Mouse (Mus musculus) yolk sac, embryonic 10.5 days (tissue): Measurements from ENCODE around the gene Cracr2b.

Experiments used
- DNase-seq: peaks from one replicate; pipeline ENCODE4 v3.0.0-alpha.2; 2017; ENCODE audit warnings: low spot score

The Cracr2b gene

DNA sequence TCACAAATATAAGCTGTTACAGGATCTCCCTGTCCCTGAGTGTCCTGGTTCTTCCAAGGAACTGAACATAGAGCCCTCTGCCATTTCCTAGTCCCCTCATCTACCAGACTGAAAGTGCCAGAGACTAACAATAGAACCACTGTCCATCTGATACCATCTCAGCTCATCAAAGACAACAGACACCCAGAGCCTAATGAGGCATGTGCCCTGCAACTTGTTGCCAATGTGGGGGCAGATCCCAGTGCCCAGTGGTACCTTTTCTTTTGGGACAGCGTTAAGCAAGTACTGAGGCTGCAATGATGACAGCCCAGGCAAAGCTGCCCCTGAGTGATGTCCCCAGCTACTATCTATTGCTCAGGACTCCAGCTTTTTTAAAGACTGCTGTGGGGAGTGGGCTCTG, 25.3 kb downstream of the Cracr2b start:
- no peak for DNase-seq

DNA sequence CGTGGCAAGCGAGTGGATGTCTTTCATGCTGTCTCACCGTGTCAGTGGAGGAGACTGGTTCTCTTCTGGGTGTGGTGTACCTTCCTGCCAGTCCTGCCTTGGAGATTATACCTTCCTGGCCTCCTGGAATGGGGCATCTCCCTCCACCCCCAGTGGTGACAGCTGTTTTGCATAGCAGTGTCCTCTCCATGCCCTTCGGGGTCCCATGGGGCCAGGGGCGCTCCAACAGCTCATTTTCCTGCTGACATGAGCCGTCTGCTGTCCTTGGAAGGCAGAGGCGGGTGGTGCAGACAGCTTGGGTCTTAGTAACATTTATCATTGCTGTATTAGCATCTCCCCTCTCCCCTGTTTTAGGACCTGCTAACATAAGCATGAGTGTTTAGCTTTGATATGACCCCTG, 26.2 kb downstream of the Cracr2b start:
- no peak for DNase-seq

DNA sequence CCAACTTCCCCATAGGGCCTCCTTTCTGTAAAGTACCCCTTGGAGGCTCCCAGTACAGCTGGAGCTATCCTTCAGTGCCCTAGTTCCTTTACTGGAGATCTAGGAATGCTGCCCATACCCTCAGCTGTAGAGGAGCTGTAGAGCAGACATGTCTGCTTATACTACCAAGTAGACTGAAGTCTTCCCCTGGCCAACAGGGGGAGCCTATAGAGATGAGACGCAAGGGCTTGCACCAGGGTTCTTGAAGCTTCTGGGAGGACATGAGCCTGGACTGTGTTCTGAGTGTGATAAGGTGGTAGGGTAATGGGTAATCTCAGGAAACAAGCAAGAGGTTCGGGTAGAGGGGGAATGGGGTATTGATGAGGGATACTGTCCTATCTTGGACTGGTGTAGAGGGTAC, 30.3 kb downstream of the Cracr2b start:
- no peak for DNase-seq

DNA sequence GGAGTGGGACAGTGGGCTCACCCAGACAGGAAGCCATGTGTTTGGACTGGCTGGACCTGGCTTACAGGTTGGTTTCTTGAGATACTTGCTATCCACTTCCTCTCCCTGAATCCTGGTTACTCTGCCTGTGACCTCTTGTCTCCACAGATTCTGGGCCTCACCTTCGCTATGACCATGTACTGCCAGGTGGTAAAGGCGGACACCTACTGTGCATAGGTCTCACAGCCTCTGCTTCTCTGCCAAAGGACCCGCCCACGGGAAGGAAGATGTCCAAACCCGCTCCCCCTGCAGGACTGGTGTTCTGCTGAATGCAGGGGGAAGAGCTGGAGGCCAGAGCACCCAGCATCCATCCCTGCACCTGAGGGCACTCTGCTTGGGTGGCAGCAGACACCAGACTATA, 31.8 kb downstream of the Cracr2b start:
- no peak for DNase-seq

DNA sequence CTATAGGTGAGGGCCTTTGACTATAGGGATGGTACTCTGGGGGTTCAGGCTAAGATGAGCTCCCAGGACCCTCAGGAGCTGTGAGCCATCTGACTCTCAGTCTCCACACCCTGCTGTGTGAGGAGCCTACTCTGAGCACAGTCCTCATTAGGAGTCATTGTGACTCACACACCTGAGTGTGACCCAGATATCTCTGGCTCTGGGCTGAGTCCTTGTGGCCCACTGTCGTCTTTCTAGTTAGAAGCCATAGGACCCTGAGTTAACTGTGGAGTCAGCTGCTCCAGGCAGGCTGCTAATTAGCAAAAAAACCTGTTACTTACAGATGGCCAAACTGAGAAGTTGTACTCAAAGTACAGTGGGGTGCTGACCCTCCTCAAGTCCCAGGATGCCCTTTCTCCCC, 32.8 kb downstream of the Cracr2b start:
- no peak for DNase-seq

DNA sequence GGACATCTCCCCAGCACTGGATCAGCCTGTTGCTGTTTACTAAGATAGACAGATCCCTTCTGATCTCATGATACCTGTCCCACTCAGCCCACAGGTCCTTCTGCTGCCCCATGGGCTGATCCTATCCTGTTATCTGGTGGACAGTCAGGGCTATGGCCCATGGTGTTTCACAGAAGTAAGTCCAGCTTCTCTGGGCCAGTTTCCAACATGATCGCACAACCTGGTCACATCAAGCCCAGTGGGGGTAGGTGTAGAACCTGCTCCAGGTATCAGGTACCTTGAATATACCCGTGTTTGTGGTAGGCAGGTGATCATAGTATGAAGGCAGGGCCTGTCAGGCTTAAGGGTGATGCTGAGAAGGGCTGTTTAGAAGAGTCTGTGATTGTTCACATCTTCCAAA, 34.5 kb downstream of the Cracr2b start:
- no peak for DNase-seq

DNA sequence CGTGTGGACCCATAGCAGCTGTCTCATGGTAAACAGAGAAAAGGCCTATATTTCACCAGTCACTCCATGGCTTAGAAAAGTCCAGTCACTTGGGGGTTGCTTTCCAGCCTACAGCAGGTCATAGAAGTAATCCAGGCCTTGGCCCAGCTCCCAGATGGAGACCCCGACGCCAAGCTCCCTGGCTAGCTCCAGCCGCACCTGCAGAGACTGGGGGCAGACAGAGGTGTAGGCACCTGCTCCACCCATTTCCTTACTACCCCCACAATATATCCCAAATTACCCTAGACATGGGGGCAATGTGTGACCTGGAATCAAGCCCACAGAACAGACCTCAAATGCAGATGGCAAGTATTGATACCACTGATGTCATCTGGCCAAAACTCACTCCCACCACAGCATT, 35.0 kb downstream of the Cracr2b start:
- no peak for DNase-seq

DNA sequence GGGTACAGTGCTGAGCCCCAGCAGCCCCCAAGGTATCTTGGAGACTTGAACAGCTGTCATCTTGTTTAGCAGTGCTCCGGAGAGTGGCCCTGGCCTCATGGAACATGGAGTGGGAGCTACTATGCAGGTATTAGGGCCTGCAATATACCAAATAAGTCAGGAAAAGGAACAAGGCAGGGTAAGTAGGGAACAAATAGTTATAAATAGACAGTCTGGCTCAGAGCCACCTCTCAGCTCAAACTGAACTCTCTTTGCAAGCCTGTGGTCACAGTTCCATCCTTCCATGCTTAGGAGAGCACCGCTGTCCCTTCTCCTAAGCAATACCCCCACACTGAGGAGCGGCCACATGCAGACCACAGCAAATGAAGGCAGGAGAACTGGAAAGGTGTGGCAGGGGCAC, 36.7 kb downstream of the Cracr2b start:
- DNase-seq: no peak

DNA sequence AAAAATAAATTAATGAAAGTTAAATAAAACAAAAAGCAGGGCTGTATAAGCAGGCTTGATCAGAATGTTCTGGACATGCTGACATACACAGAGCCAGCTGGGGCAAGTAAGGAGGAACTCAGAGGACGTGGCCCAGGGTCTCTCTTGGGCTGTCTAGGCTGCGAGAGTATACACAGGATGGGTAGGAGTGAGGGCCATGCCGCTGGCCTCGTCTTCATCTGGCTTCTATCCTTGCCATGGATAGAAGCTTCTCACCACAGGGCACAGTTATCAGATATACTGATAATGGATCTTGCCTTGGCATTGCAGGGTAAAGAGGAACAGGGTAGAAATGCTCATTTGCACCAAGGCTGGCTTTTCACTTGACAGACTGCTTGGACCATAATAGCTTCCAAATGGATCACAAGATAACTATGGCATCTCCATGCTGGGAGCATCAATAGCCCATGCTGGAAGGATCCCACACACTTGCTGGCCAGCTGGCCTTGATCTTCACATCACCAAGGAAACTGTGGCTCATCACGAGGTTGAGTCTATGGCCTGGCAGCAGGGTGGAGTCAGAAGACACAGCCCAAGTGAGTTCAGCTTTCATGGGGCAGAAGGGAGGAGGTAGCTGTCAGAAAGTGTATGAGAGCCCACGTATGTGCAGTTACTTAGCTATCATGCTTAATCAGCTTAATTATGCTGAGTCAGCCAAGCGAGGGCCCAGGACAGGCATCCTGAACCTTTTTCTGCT, 41.1 kb downstream of the Cracr2b start:
- no peak for DNase-seq

DNA sequence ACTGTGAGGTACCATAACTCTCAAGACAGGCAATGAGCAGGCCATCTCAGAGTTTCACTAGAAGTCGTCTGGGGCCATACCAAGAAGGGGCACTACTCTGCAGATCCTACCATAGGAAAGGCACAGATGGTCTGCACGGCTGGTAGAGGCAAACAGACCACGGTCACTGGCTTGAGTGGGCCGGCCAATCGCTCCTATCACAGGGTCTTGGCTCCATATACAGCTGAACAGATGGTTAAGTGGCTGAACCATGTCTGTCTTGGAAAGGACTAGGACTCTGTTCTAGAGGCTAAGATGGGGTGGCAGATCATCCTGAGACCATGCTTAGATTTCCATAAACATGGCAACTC, 41.6 kb downstream of the Cracr2b start:
- no peak for DNase-seq

DNA sequence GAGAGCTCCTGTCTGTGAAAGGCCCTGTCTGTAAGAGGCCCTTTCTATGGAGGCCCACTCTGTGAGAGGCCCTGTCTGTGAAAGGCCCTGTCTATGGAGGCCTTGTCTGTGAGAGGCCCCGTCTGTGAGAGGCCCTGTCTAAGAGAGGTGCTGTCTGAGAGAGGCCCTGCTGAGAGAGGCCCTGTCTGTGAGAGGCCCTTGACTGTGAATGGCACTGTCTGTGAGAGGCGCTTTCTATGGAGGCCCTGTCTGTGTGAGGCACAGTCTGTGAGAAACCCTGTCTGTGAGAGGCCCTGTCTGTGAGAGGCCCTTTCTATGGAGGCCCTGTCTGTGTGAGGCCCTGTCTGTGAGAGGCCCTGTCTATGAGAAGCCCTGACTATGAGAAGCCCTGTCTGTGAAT, 45.4 kb downstream of the Cracr2b start:
- DNase-seq: no peak

DNA sequence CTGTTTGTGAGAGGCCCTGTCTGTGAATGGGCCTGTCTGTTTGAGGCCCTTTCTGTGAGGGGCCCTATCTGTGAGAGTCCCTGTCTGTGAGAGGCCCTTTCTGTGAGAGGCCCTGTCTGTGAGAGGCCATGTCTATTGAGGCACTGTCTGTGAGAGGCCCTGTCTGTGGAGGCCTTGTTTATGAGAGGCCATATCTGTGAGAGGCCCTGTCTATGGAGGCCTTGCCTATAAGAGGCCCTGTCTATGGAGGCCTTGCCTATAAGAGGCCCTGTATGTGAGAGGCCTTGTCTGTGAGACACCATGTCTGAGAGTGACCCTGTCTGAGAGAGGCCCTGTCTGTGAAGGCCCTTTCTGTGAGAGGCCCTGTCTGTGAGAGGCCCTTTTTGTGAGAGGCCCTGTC, 47.3 kb downstream of the Cracr2b start:
- no peak for DNase-seq

DNA sequence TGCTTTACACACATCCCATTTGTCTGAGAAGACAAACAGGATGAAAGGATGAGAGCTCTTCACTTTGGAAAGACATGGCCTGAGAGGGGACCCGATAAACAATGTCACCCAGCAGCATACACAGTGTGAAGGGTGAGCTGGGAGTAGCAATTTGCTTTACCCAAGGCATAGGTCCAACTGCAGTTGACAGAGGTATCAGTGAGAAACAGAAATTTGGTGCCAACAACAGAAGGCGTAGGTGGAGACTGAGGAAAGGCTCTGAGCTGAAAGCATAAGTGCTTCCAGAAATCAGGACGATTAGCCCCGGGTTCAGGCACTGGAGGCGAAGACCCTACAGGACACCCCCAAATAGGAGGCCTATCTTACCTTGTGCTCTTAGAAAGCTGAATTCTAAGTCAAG, 49.3 kb downstream of the Cracr2b start:
- no peak for DNase-seq

DNA sequence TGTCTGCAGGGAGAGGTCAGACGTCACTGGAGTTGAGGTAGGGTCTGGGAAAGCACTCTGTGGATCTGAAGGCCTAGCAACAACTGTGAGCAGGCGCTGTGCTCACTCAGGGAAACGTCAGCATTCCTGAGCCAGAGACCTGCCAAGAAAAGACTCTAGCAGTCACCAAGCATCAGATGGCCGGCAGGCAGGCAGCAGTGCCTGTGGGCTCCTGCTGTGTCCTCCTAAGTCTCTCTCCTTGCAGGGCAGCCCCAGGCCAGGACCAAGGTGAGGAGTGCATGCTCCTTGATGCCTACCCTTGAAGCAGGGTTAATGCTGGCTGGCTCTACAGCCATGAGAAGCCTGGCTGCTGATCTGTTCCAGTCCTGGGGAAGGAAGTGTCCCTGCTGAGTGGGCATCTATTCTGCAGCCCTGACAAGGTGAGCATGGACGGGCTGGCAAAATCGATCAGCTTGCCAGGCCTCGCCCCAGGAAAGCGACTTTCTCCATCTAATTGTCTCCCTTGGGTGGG, 49.8 kb downstream of the Cracr2b start:
- no peak for DNase-seq
